Mouse (Mus musculus) thymus, postnatal 36 days (tissue): ENCODE results near the gene Serinc4.
A peak's percentile ranks its signal among the peaks of the same experiment; 100 is the strongest.
"Not testable (repeated sequence)": the region's sequence is repeated elsewhere in the genome, so short reads cannot be mapped to it uniquely, and the experiment has no call there.

Experiments
- DNase-seq, 2 experiments: peaks; one replicate each; pipeline ENCODE4 v3.0.0; 2022; ENCODE audit warnings: mixed read lengths in 2 of 2

The Serinc4 gene

GRCm38 (mm10) chr2:121456692-121457642 is at the start of gene Serinc4:
Serinc4 (minus strand) TSS chr2:121456781.
- DNase-seq = peak; percentile 84 to 90

- DNase-seq = not testable (repeated sequence)
Measured at GRCm38 (mm10) chr2:121501550-121501949, 45.0 kb upstream of the Serinc4 start.

- DNase-seq = not testable (repeated sequence)
Measured at GRCm38 (mm10) chr2:121484403-121484802, 27.8 kb upstream of the Serinc4 start.

GRCm38 (mm10) chr2:121483576-121483975 is 27.0 kb upstream of the Serinc4 start:
- DNase-seq = no peak

- not testable (repeated sequence) for DNase-seq
Measured at GRCm38 (mm10) chr2:121480916-121481315, 24.3 kb upstream of the Serinc4 start.

- peak; percentile 33 to 37 for DNase-seq
Measured at GRCm38 (mm10) chr2:121480498-121480897, 23.9 kb upstream of the Serinc4 start.

- no peak for DNase-seq
Measured at GRCm38 (mm10) chr2:121477491-121478266, 21.1 kb upstream of the Serinc4 start.

- DNase-seq = not testable (repeated sequence)
Measured at GRCm38 (mm10) chr2:121475306-121475705, 18.7 kb upstream of the Serinc4 start.

- no peak for DNase-seq
Measured at GRCm38 (mm10) chr2:121474180-121474535, 17.6 kb upstream of the Serinc4 start.

- DNase-seq = peak; percentile 67 to 75
Measured at GRCm38 (mm10) chr2:121473301-121474179, 17.0 kb upstream of the Serinc4 start, which contains the start of gene Mfap1b. Mfap1b (minus strand) TSS chr2:121474067.

GRCm38 (mm10) chr2:121472783-121473182 is 16.2 kb upstream of the Serinc4 start:
- DNase-seq = not testable (repeated sequence)

- not testable (repeated sequence) for DNase-seq
Measured at GRCm38 (mm10) chr2:121468982-121469381, 12.4 kb upstream of the Serinc4 start.

GRCm38 (mm10) chr2:121460071-121460470 is 3.5 kb upstream of the Serinc4 start:
- DNase-seq = no peak

GRCm38 (mm10) chr2:121455534-121455933 is 1.0 kb downstream of the Serinc4 start:
- DNase-seq = no peak

GRCm38 (mm10) chr2:121453917-121454316 is 2.7 kb downstream of the Serinc4 start:
- DNase-seq = no peak

GRCm38 (mm10) chr2:121452990-121453389 is 3.6 kb downstream of the Serinc4 start, which contains the start of gene Hypk:
Hypk (plus strand) TSS chr2:121453290.
- no peak for DNase-seq

GRCm38 (mm10) chr2:121452361-121452760 is 4.2 kb downstream of the Serinc4 start:
- no peak for DNase-seq

GRCm38 (mm10) chr2:121450093-121450492 is 6.5 kb downstream of the Serinc4 start:
- no peak for DNase-seq

GRCm38 (mm10) chr2:121449545-121450011 is 7.0 kb downstream of the Serinc4 start:
- peak in 1 of 2 experiments; percentile 42 for DNase-seq

- DNase-seq = peak; percentile 98 to 100
Measured at GRCm38 (mm10) chr2:121448739-121449535, 7.6 kb downstream of the Serinc4 start, which contains the start of gene Serf2. Serf2 (plus strand) TSS chr2:121449195.

GRCm38 (mm10) chr2:121448136-121448535 is 8.4 kb downstream of the Serinc4 start:
- peak; percentile 35 to 45 for DNase-seq
